Mouse (Mus musculus) intestine, postnatal 0 days (tissue): ENCODE measurements around the gene Ube2dnl1. TPM values are rescaled to one million over a fixed set of nuclear protein-coding genes. Genes with fewer than 3 reads are reported as not detected.

Experiments
- ATAC-seq: fragments of 200-750 bp; cut with Nextera tagmentation; 2 replicates; pipeline ENCODE4 v1.8.0; 2017; ENCODE audit warnings: mild to moderate bottlenecking, moderate TSS enrichment, moderate library complexity
- H3K27ac ChIP-seq: fragments of 300-500 bp; sonication (generic); 2 replicates; pipeline ENCODE4 v1.5.1; 2014; ENCODE audit warnings: mild to moderate bottlenecking, low read depth, low read length, moderate library complexity
- H3K27me3 ChIP-seq: fragments of 300-500 bp; sonication (generic); replicated peaks from 2 replicates; pipeline ENCODE4 v1.6.1; 2014; ENCODE audit warnings: low read length, mixed read lengths; ENCODE audit not compliant: control insufficient read depth, insufficient read depth
- H3K36me3 ChIP-seq: fragments of 300-500 bp; sonication (generic); 2 replicates; pipeline ENCODE4 v1.6.1; 2014; ENCODE audit warnings: mild to moderate bottlenecking, moderate library complexity; ENCODE audit not compliant: control insufficient read depth, insufficient read depth
- H3K4me1 ChIP-seq: fragments of 300-500 bp; sonication (generic); replicated peaks from 2 replicates; pipeline ENCODE4 v1.6.1; 2014; ENCODE audit warnings: antibody characterized with exemption, low read length, mixed read lengths; ENCODE audit not compliant: control insufficient read depth, insufficient read depth
- H3K4me2 ChIP-seq: fragments of 300-500 bp; sonication (generic); replicated peaks from 2 replicates; pipeline ENCODE4 v1.6.1; 2014; ENCODE audit warnings: low read depth, mild to moderate bottlenecking, moderate library complexity
- H3K4me3 ChIP-seq: fragments of 300-500 bp; sonication (generic); 2 replicates; pipeline ENCODE4 v1.5.1; 2014; ENCODE audit warnings: low read depth, low read length
- H3K9ac ChIP-seq: fragments of 300-500 bp; sonication (generic); 2 replicates; pipeline ENCODE4 v1.6.1; 2014; ENCODE audit warnings: mild to moderate bottlenecking, low read depth, low read length
- H3K9me3 ChIP-seq: fragments of 300-500 bp; sonication (generic); 2 replicates; pipeline ENCODE4 v1.6.1; 2016; ENCODE audit warnings: mixed run types; ENCODE audit not compliant: control insufficient read depth
- CTCF ChIP-seq: sonication (generic); IDR thresholded peaks from 2 replicates; pipeline ENCODE4 v1.5.1; 2016; ENCODE audit warnings: low read depth, mild to moderate bottlenecking, control low read depth, antibody characterized with exemption, moderate library complexity
- WGBS: fragments of 180-500 bp; shearing (Covaris S2); extraction: QIAGEN DNeasy Blood & Tissue Kit; methylation state at CpG from one replicate; pipeline ENCODE4 v1.1.7; 2014; 5-methylcytosine and 5-hydroxymethylcytosine counted together
- polyA plus RNA-seq: library from polyadenylated mRNA; unstranded; fragments of >200 nt; fragmentation: Nextera tagmentation; extraction: Ambion mirVana; gene quantifications from 2 replicates; pipeline ENCODE4 v1.2.1, GENCODE M21; 2015

Gene Ube2dnl1
- polyA plus RNA-seq: not detected in 2 replicates

DNA sequence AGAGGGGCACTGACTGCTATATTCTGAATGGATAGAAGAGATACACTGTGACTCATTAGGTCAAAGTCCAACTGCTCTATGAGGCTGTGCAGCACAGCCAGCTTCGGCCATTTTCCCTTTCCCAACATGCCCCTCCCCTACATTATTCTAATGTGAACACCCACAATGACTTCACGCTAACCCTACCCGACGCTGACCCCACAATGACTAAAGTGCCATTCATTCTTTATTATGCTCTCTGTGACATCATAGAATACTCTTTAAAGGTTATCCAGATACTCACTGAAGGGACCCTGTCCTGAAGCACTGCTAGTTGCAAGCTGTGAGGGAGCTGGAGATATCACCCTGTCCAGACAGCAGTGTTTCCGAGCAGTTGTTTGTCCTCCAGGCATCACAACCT is at the start of gene Ube2dnl1:
TSS of gene Ube2dnl1 (plus strand) at position 301 of the 400 bp plus-strand sequence.
- Histone ChIP-seq H3K4me3 (no peak within 1 kb of the TSS), H3K27me3 (no peaks in the 10 kb centered on the region), H3K9me3 (no peaks in the 10 kb centered on the region), H3K4me1 (no peaks in the 10 kb centered on the region), H3K4me2 (no peak within 1 kb of the TSS), H3K27ac (no peak within 1 kb of the TSS), H3K36me3 (no peaks in the 10 kb centered on the region), H3K9ac (no peak within 1 kb of the TSS)
- no peak for TF ChIP-seq CTCF
- WGBS: 76% methylated on average over 5 of the region's 5 CpGs
- ATAC-seq: no peak

GRCm38 (mm10) chrX:114895489-114895888 is 9.3 kb upstream of the Ube2dnl1 start:
- TF ChIP-seq CTCF: no peak

DNA sequence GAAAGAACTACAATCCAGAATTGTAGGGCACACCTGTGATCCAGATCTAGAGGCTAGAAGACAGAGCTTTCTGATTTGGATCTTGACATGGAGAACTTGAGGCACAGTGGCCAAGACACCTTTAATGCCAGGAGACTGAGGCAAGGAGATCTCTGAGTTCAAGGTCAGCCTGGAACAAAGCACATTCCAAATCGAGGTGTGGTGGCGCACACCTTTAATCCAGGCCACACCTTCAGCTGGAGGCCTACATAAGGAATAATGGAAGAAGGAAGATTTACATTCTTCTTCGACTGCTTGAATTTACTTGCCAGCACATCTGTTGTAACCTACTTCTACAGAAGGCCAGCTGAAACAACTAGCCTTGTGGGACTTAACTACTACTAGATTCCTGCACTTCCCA is 7.3 kb upstream of the Ube2dnl1 start:
- H3K9me3 ChIP-seq: no peaks in the 10 kb centered on the region
- H3K9ac ChIP-seq: no peak overlapping the region
- no peaks in the 10 kb centered on the region for H3K4me1 ChIP-seq
- no peak for ATAC-seq
- no peak overlapping the region for H3K4me3 ChIP-seq
- 93% methylated on average over 3 of the region's 3 CpGs for WGBS
- no peaks in the 10 kb centered on the region for H3K36me3 ChIP-seq
- no peak for TF ChIP-seq CTCF
- no peak overlapping the region for H3K4me2 ChIP-seq
- no peaks in the 10 kb centered on the region for H3K27me3 ChIP-seq
- H3K27ac ChIP-seq: no peak overlapping the region

More at GRCm38 (mm10) chrX:114895489-114895888, 9.3 kb upstream of the Ube2dnl1 start:
- H3K9me3 ChIP-seq: no peaks in the 10 kb centered on the region
- H3K4me1 ChIP-seq: no peaks in the 10 kb centered on the region
- no peaks in the 10 kb centered on the region for H3K36me3 ChIP-seq
- H3K27me3 ChIP-seq: no peaks in the 10 kb centered on the region
- ATAC-seq: no peak
- no peak overlapping the region for H3K27ac ChIP-seq
- H3K4me3 ChIP-seq: no peak overlapping the region
- H3K4me2 ChIP-seq: no peak overlapping the region
- H3K9ac ChIP-seq: no peak overlapping the region

- Histone ChIP-seq H3K27ac (no peak overlapping the region), H3K36me3 (no peaks in the 10 kb centered on the region), H3K4me2 (no peak overlapping the region), H3K4me1 (no peaks in the 10 kb centered on the region), H3K9ac (no peak overlapping the region), H3K27me3 (no peaks in the 10 kb centered on the region), H3K4me3 (no peak overlapping the region), H3K9me3 (no peaks in the 10 kb centered on the region)
- no peak for ATAC-seq
- no peak for TF ChIP-seq CTCF
Observed at GRCm38 (mm10) chrX:114903391-114903790, 1.4 kb upstream of the Ube2dnl1 start.

- no peak for TF ChIP-seq CTCF
- no peak within 1 kb of the TSS for H3K4me2 ChIP-seq
- H3K4me3 ChIP-seq: no peak within 1 kb of the TSS
- no peaks in the 10 kb centered on the region for H3K4me1 ChIP-seq
- no peak within 1 kb of the TSS for H3K27ac ChIP-seq
- ATAC-seq: no peak
- no peaks in the 10 kb centered on the region for H3K27me3 ChIP-seq
- 69% methylated on average over 1 of the region's 1 CpGs for WGBS
- no peak within 1 kb of the TSS for H3K9ac ChIP-seq
- H3K36me3 ChIP-seq: no peaks in the 10 kb centered on the region
- H3K9me3 ChIP-seq: no peaks in the 10 kb centered on the region
Observed at GRCm38 (mm10) chrX:114907282-114907681, 2.5 kb downstream of the Ube2dnl1 start, which contains the start of gene Ube2dnl2. TSS of gene Ube2dnl2 (plus strand) at chrX:114907582.

DNA sequence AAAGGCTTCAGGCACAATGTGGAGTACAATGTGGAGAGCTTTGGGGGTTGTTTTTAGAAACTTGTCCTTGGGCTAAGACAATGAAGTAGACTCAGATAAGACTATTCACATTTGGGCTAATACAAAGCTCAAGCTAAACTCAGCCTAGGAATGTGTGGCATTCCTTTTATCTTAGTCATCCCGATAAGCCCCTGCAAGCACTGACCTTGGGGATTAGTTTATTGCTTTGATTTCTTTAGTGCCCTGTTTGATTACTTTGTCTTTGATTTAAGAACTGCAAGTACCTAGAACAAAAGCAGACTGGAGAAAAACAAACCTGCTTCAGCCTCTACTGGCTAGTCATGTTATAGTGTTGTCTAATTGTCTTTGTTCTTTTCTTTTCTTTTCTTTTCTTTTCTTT is 50.3 kb downstream of the Ube2dnl1 start:
- TF ChIP-seq CTCF: no peak
- WGBS: 24% methylated on average over 1 of the region's 1 CpGs
- Histone ChIP-seq H3K27me3 (no peaks in the 10 kb centered on the region), H3K4me2 (no peak overlapping the region), H3K4me1 (no peaks in the 10 kb centered on the region), H3K36me3 (no peaks in the 10 kb centered on the region), H3K27ac (no peak overlapping the region), H3K9ac (no peak overlapping the region), H3K9me3 (no peaks in the 10 kb centered on the region), H3K4me3 (no peak overlapping the region)
- no peak for ATAC-seq

Other genes starting within 250 kb of the Ube2dnl1 start
- not detected in 2 replicates for gene Ube2dnl2, start 2.6 kb downstream of the Ube2dnl1 start, polyA plus RNA-seq